Mouse (Mus musculus) kidney, embryonic 16.5 days (tissue): Measurements from ENCODE around the gene Tpp1. TPM values are rescaled to one million over a fixed set of nuclear protein-coding genes. Genes with fewer than 3 reads are reported as not detected.

Source experiments
- ATAC-seq: fragments of 200-750 bp; cut with Nextera tagmentation; 2 replicates; pipeline ENCODE4 v1.8.0; 2017; ENCODE audit warnings: moderate TSS enrichment; ENCODE audit not compliant: low FRiP score, low TSS enrichment
- H3K27ac ChIP-seq: fragments of 300-500 bp; sonication (generic); 2 replicates; pipeline ENCODE4 v1.5.1; 2014; ENCODE audit warnings: low read length
- H3K27me3 ChIP-seq: fragments of 300-500 bp; sonication (generic); 2 replicates; pipeline ENCODE4 v1.6.1; 2014; ENCODE audit warnings: low read length, control low read depth, mixed read lengths; ENCODE audit not compliant: insufficient read depth
- H3K36me3 ChIP-seq: fragments of 300-500 bp; sonication (generic); 2 replicates; pipeline ENCODE4 v1.6.1; 2014; ENCODE audit warnings: low read length, control low read depth, mixed read lengths; ENCODE audit not compliant: insufficient read depth
- H3K4me1 ChIP-seq: fragments of 300-500 bp; sonication (generic); 2 replicates; pipeline ENCODE4 v1.6.1; 2014; ENCODE audit warnings: low read length, control low read depth, mixed read lengths; ENCODE audit not compliant: insufficient read depth
- H3K4me2 ChIP-seq: fragments of 300-500 bp; sonication (generic); replicated peaks from 2 replicates; pipeline ENCODE4 v1.6.1; 2014; ENCODE audit warnings: low read depth, low read length
- H3K4me3 ChIP-seq: fragments of 300-500 bp; sonication (generic); 2 replicates; pipeline ENCODE4 v1.5.1; 2014; ENCODE audit warnings: mild to moderate bottlenecking, low read length
- H3K9ac ChIP-seq: fragments of 300-500 bp; sonication (generic); replicated peaks from 2 replicates; pipeline ENCODE4 v1.6.1; 2014; ENCODE audit warnings: low read length
- H3K9me3 ChIP-seq: fragments of 300-500 bp; sonication (generic); 2 replicates; pipeline ENCODE4 v1.6.1; 2016; ENCODE audit warnings: low read length, control low read depth
- WGBS: fragments of 180-500 bp; shearing (Covaris S2); extraction: QIAGEN DNeasy Blood & Tissue Kit; methylation state at CpG from one replicate; pipeline ENCODE4 v1.1.7; 2014; 5-methylcytosine and 5-hydroxymethylcytosine counted together
- polyA plus RNA-seq: library from polyadenylated mRNA; unstranded; fragments of >200 nt; fragmentation: Nextera tagmentation; extraction: Ambion mirVana; gene quantifications from 2 replicates; pipeline ENCODE4 v1.2.1, GENCODE M21; 2015

Gene Tpp1
- polyA plus RNA-seq, 1 experiment from 2014 or later = 123 TPM

DNA sequence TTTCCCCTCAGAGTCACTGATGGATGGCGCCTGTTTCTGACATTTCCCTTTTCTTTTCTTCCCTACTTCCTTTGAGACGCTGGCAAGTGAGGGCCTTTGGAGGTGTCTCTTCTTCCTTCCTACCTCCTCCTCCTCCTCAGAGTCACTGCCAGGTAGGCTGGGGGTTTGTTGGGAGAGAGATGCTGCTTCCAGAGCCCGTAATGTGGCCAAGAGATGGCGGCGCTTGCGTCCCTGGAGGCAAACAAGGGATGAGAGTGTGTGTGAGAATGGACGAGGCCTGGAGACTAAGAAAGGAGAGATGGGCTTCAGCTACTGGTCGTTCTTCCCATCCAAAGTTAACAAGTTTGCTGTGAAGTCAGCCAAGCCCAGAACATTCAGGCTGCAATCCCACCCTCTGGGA is 17.2 kb downstream of the Tpp1 start:
- no peak for ATAC-seq
- H3K27ac ChIP-seq = no peak overlapping the region
- no peaks in the 10 kb centered on the region for H3K9me3 ChIP-seq
- 80% methylated on average over 8 of the region's 8 CpGs for WGBS
- H3K4me3 ChIP-seq = peak overlapping the region; percentile 72; the same call in 1 of the 2 replicates
- peaks cover 33% of the 10 kb centered on the region for H3K4me1 ChIP-seq
- peak overlapping the region; percentile 79 for H3K4me2 ChIP-seq
- H3K9ac ChIP-seq = peak overlapping the region; percentile 22
- H3K36me3 ChIP-seq = peaks cover 41% of the 10 kb centered on the region
- H3K27me3 ChIP-seq = no peaks in the 10 kb centered on the region

DNA sequence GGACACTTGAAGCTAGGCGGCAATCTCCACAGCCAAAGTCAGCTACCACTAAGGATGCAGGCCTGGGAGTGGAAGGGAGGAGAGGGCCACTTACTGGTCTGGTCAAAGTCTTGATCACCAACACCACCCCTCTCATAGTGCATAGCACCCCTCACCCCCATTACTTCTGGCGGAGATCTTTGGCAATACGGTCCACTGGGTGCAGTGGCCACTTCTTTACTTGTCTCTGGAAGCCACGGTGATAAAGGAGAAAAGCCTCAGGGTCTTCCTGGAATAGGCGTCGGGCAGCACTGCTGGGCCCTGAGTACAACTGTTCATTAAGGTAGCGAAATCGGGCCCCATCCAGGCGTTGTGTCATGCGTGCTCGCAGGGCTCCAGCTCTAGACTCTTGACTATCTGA is 18.2 kb downstream of the Tpp1 start:
- no peak overlapping the region for H3K4me3 ChIP-seq
- peaks cover 46% of the 10 kb centered on the region for H3K36me3 ChIP-seq
- H3K27ac ChIP-seq = no peak overlapping the region
- no peak overlapping the region for H3K9ac ChIP-seq
- ATAC-seq = no peak
- H3K9me3 ChIP-seq = no peaks in the 10 kb centered on the region
- H3K4me1 ChIP-seq = peaks cover 24% of the 10 kb centered on the region
- H3K4me2 ChIP-seq = no peak overlapping the region
- no peaks in the 10 kb centered on the region for H3K27me3 ChIP-seq
- 96% methylated on average over 11 of the region's 11 CpGs for whole genome bisulfite sequencing

DNA sequence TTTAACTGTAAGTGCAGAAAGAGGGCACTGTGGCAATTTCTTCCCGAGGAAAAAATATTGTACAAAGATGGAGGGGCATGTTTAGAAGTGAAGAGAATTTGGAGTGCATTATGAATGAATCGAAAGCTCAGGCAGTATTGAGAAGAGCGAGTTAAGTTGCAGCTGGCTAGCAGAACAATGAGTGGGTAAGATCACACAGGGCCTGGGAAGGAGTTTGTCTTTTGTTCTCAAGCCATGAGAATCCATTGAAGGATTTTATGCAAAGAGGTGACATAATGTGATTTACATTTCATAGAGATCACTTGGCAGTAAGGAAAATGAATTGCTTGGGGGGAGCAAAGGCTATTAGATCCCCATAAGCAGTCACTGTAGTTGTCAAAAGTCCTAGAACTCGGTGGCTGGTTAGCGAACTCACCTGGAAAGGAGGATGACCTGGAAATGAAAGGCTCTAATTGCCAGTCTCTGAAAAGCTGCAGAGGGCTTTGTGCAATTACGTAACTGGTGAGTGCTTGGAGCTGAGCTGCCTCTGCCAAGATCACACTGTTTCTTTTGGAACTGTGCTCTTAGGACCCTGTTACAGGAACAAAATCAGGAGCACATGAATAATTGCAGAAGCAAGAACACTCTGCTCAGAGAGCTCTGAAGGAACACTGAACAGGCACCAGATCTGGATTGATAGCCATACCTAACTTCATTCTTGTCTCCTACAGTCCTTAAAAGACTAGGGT is 23.2 kb downstream of the Tpp1 start:
- H3K36me3 ChIP-seq = peaks cover 42% of the 10 kb centered on the region
- WGBS = 79% methylated on average over 6 of the region's 6 CpGs

DNA sequence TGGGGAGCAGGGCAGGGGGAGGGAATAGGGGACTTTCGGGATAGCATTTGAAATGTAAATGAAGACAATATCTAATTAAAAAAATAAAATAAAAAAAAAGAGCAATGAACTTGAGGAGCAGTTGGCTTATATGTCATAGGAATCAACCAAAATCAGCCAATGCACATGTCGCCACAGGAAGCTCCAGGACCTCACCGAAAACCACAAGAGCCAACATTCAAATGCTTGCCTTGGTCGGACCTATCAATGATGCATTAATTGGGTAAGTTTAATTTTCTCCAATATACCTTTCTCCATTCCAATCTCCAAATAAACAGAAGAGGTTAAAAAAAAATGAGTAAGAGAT is 25.1 kb downstream of the Tpp1 start:
- no peaks in the 10 kb centered on the region for H3K9me3 ChIP-seq
- H3K9ac ChIP-seq = no peak overlapping the region
- no peaks in the 10 kb centered on the region for H3K4me1 ChIP-seq
- H3K27me3 ChIP-seq = no peaks in the 10 kb centered on the region
- ATAC-seq = no peak
- no peak overlapping the region for H3K4me3 ChIP-seq
- WGBS = 95% methylated on average over 4 of the region's 4 CpGs
- H3K27ac ChIP-seq = no peak overlapping the region
- H3K36me3 ChIP-seq = peaks cover 22% of the 10 kb centered on the region
- H3K4me2 ChIP-seq = no peak overlapping the region

More for the DNA sequence above, 23.2 kb downstream of the Tpp1 start:
- no peaks in the 10 kb centered on the region for H3K27me3 ChIP-seq
- no peak overlapping the region for H3K4me2 ChIP-seq
- no peak for ATAC-seq
- H3K27ac ChIP-seq = no peak overlapping the region
- H3K9ac ChIP-seq = no peak overlapping the region
- no peaks in the 10 kb centered on the region for H3K9me3 ChIP-seq
- H3K4me1 ChIP-seq = no peaks in the 10 kb centered on the region
- no peak overlapping the region for H3K4me3 ChIP-seq

DNA sequence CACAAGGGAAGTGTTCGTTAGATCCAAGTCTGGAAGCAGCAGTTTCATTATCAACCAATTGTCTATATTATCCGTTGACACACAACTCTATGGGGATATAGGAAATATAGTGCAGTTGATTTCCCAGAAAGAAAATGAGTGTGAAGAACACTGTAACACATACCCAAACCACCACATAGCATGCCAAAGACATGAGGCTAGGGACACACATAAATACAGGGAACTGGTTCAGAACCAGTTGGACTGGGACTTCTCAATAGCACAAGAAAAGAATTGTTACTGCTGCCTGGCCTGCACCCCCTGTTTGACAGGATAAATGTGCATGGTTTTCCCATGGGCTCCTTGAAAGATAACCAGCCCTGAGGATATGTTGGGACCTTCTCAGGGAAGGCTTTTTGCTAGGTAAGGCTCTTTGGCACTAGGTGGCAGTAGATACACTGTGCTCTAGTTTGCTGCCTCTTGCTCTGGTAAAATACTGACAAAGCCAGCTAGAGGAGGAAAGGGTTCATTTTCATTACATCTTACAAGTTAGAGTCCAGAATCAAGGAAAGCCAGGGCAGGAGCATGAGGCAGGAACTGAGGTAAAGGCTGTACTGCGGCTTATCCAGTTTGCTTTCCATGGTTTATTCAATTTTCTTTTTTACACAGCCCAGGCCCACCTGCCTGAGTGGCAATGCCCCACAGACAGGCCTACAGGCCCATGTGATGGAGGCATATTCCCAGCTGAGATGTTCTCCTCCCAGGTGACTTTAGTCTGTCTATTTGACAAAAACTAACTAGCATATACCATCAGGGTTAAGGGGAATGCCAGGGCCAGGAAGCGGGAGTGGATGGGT is 25.7 kb downstream of the Tpp1 start:
- no peak overlapping the region for H3K9ac ChIP-seq
- no peaks in the 10 kb centered on the region for H3K9me3 ChIP-seq
- ATAC-seq = peak; percentile 84
- no peaks in the 10 kb centered on the region for H3K4me1 ChIP-seq
- H3K27ac ChIP-seq = no peak overlapping the region
- no peak overlapping the region for H3K4me2 ChIP-seq
- no peaks in the 10 kb centered on the region for H3K27me3 ChIP-seq
- 83% methylated on average over 4 of the region's 4 CpGs for WGBS
- H3K4me3 ChIP-seq = no peak overlapping the region
- peaks cover 17% of the 10 kb centered on the region for H3K36me3 ChIP-seq

DNA sequence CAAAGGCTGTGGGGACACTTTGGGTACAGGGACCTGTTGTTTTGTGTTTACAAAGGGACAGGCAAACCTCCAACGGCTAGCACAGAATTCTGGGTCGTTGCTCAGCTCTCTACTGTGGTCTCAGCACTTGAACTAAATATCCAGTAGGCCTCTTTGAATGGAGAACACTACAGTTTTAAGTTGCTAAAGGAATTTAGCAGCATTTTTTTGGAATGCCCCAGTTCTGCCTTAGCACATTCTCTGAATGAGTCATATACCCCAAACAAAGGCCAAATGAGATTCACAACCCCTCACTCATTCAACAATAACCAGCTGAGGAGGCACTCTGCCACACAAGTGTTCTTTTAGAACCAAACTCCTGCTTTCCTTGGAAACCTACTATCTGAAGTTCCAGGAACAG is 30.1 kb downstream of the Tpp1 start:
- no peak for ATAC-seq
- Histone ChIP-seq H3K27ac (no peak overlapping the region), H3K4me1 (no peaks in the 10 kb centered on the region), H3K4me2 (no peak overlapping the region), H3K9ac (no peak overlapping the region), H3K9me3 (no peaks in the 10 kb centered on the region), H3K36me3 (no peaks in the 10 kb centered on the region), H3K27me3 (no peaks in the 10 kb centered on the region), H3K4me3 (no peak overlapping the region)
- WGBS = 67% methylated on average over 2 of the region's 2 CpGs

DNA sequence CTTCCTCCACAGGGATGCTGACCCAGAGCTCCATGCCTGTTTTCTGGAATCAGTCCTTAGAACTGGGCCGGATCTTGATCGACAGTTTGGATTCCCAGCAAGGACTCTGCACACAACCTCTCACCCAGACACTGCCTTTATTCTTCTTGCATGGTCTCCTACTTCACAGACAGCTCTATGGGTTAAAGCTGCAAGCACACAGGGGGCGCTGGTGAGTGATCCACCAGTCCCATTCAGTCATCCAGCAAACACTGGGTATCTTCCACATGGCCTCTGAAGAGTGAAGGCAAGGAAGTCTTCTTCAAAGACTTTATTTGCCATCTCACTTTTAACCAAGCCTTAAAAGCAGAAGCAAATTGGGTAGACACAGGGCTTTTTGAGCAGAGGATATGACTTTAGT is 36.7 kb downstream of the Tpp1 start:
- 60% methylated on average over 3 of the region's 3 CpGs for WGBS
- no peaks in the 10 kb centered on the region for H3K36me3 ChIP-seq
- ATAC-seq = no peak
- H3K27me3 ChIP-seq = no peaks in the 10 kb centered on the region
- H3K9ac ChIP-seq = no peak overlapping the region
- H3K27ac ChIP-seq = no peak overlapping the region
- H3K4me2 ChIP-seq = no peak overlapping the region
- no peaks in the 10 kb centered on the region for H3K9me3 ChIP-seq
- H3K4me3 ChIP-seq = no peak overlapping the region
- H3K4me1 ChIP-seq = no peaks in the 10 kb centered on the region

DNA sequence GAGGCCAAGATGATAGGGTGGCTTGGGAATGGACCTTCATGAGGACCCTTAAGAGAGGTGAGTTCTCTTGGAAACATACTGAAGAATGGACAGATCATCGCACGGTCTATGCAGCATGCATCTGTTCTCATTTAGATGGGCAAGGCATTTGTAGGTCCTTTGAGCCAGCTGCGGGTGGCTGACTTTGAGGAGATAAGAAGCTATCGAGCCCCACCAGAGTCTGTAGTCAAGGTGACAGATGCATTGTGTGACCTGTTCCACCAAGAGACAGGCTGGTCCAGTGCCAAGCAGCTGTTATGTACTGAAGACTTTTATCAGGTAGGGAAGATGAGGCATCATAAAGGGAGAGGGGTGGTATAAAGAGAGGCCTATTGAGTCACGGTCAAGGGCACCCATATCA is 43.3 kb downstream of the Tpp1 start:
- no peak overlapping the region for H3K27ac ChIP-seq
- no peak overlapping the region for H3K4me2 ChIP-seq
- H3K36me3 ChIP-seq = no peaks in the 10 kb centered on the region
- H3K27me3 ChIP-seq = no peaks in the 10 kb centered on the region
- no peak overlapping the region for H3K4me3 ChIP-seq
- WGBS = 92% methylated on average over 5 of the region's 5 CpGs
- no peak overlapping the region for H3K9ac ChIP-seq
- H3K9me3 ChIP-seq = no peaks in the 10 kb centered on the region
- ATAC-seq = no peak
- H3K4me1 ChIP-seq = no peaks in the 10 kb centered on the region

DNA sequence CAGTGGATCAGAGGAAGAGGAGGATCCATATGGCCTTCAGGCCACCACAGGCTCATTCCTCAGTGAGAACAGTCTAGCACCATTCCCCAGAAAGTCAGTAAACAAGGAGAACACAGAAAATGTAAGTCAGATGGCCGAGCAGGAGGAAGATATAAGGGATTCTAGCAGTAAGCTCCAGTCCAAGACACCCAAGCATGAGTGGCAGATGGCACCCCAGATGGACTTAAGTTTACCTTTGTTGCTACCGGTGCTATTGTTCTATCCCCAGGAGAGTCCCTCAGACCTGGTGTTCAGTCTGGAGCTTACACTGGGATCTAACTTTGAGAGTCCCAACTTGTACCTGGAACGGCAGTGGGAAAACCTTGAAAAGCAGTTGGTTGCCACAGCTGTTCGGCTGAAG is 48.2 kb downstream of the Tpp1 start:
- Histone ChIP-seq H3K9me3 (no peaks in the 10 kb centered on the region), H3K27ac (no peak overlapping the region), H3K9ac (no peak overlapping the region), H3K4me3 (no peak overlapping the region), H3K4me1 (no peaks in the 10 kb centered on the region), H3K36me3 (no peaks in the 10 kb centered on the region), H3K27me3 (no peaks in the 10 kb centered on the region), H3K4me2 (no peak overlapping the region)
- no peak for ATAC-seq
- WGBS = 95% methylated on average over 4 of the region's 4 CpGs

DNA sequence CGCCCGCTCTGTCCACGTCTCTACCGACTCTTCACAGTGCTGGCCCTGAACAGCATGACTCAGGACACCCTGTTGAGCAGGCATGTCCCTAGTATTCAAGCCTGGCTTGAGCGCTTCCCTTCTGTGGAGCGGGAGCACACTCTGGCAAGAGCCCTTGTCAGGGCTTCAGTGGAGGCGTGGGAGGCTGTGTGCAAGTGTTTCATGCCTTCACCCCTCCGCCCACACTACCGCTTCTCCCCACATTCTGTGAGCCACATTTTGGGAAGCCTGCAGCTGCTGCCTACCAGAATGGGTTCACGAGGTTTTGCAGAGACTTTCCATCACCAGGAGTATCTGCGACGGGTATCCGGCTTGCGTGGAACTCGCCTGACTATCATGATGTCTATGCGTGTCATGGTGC is 48.9 kb downstream of the Tpp1 start:
- H3K36me3 ChIP-seq = no peaks in the 10 kb centered on the region
- 82% methylated on average over 16 of the region's 16 CpGs for WGBS
- no peaks in the 10 kb centered on the region for H3K4me1 ChIP-seq
- H3K4me2 ChIP-seq = no peak overlapping the region
- no peaks in the 10 kb centered on the region for H3K9me3 ChIP-seq
- ATAC-seq = no peak
- H3K4me3 ChIP-seq = no peak overlapping the region
- H3K27me3 ChIP-seq = no peaks in the 10 kb centered on the region
- no peak overlapping the region for H3K27ac ChIP-seq
- H3K9ac ChIP-seq = no peak overlapping the region
